In genomic region chr12:9029506-9029887, GRCm38 (mm10) we compare ENCODE assay signal across 8 mouse cellular contexts. TPM values are rescaled to one million over a fixed set of nuclear protein-coding genes. Genes with fewer than 3 reads are reported as not detected.
A peak's percentile ranks its signal among the peaks of the same experiment; 100 is the strongest.
DNase-seq lines count a peak whose midpoint lies in the region; ATAC-seq and TF ChIP-seq lines count a peak whose summit lies in the region.

No protein-coding gene starts in this region.

- no peaks in the 10 kb centered on the region for H3K27me3 ChIP-seq in kidney, embryonic 16.5 days (ENCODE audit: insufficient read depth, low read length)
- H3K27me3 ChIP-seq in embryonic facial prominence, embryonic 11.5 days (ENCODE audit: control insufficient read depth, insufficient read depth, low read length): no peaks in the 10 kb centered on the region
- no peaks in the 10 kb centered on the region for H3K27me3 ChIP-seq in intestine, embryonic 16.5 days (replicated peaks; ENCODE audit: control insufficient read depth, insufficient read depth, low read length)
- H3K27me3 ChIP-seq in myocyte (ENCODE audit: control insufficient read depth, insufficient read depth, insufficient read length): no peaks in the 10 kb centered on the region

- H3K9me3 ChIP-seq in kidney, embryonic 16.5 days (ENCODE audit: low read length): no peaks in the 10 kb centered on the region
- H3K9me3 ChIP-seq in embryonic facial prominence, embryonic 11.5 days (replicated peaks; ENCODE audit: control insufficient read depth, low read length): no peaks in the 10 kb centered on the region
- no peaks in the 10 kb centered on the region for H3K9me3 ChIP-seq in intestine, embryonic 16.5 days (ENCODE audit: control insufficient read depth, low read length)

- H3K36me3 ChIP-seq in kidney, embryonic 16.5 days (ENCODE audit: insufficient read depth, low read length): no peaks in the 10 kb centered on the region
- H3K36me3 ChIP-seq in embryonic facial prominence, embryonic 11.5 days (replicated peaks; ENCODE audit: control insufficient read depth, insufficient read depth, low read depth, low read length): no peaks in the 10 kb centered on the region
- no peaks in the 10 kb centered on the region for H3K36me3 ChIP-seq in intestine, embryonic 16.5 days (ENCODE audit: control insufficient read depth, insufficient read depth, low read length)
- H3K36me3 ChIP-seq in myocyte (ENCODE audit: control insufficient read depth, insufficient read depth): no peaks in the 10 kb centered on the region

- H3K27ac ChIP-seq in kidney, embryonic 16.5 days (ENCODE audit: low read length): peak overlapping the region; percentile 100
- H3K27ac ChIP-seq in embryonic facial prominence, embryonic 11.5 days (replicated peaks; ENCODE audit: low read depth, low read length): no peak overlapping the region
- peak overlapping the region; percentile 100 for H3K27ac ChIP-seq in intestine, embryonic 16.5 days (ENCODE audit: low read length)

- H3ac ChIP-seq in myocyte (ENCODE audit: control insufficient read depth, insufficient read length): peak overlapping the region; percentile 71

- peak overlapping the region; percentile 98; the same call in 1 of the 2 replicates for H3K9ac ChIP-seq in kidney, embryonic 16.5 days (replicated peaks; ENCODE audit: low read length)
- peak overlapping the region; percentile 95; the same call in 1 of the 2 replicates for H3K9ac ChIP-seq in embryonic facial prominence, embryonic 11.5 days (replicated peaks; ENCODE audit: low read length)
- H3K9ac ChIP-seq in intestine, embryonic 16.5 days (ENCODE audit: low read depth, low read length): peak overlapping the region; percentile 86; the same call in 1 of the 2 replicates

- H3K4me1 ChIP-seq in kidney, embryonic 16.5 days (ENCODE audit: insufficient read depth, low read length): no peaks in the 10 kb centered on the region
- H3K4me1 ChIP-seq in embryonic facial prominence, embryonic 11.5 days (ENCODE audit: control insufficient read depth, insufficient read depth, low read length): no peaks in the 10 kb centered on the region
- H3K4me1 ChIP-seq in intestine, embryonic 16.5 days (ENCODE audit: control insufficient read depth, insufficient read depth, low read length): peaks cover 4% of the 10 kb centered on the region; the same call in 1 of the 2 replicates

- H3K4me2 ChIP-seq in kidney, embryonic 16.5 days (replicated peaks; ENCODE audit: low read depth, low read length): peak overlapping the region; percentile 79
- H3K4me2 ChIP-seq in embryonic facial prominence, embryonic 11.5 days (ENCODE audit: low read depth, low read length): no peak overlapping the region
- peak overlapping the region; percentile 80 for H3K4me2 ChIP-seq in intestine, embryonic 16.5 days (ENCODE audit: low read depth, low read length)
- peak overlapping the region; percentile 71 for H3K4me2 ChIP-seq in myocyte (ENCODE audit: low read depth)

- no peak for DNase-seq in kidney, postnatal 36 days
- peak; percentile 39 for DNase-seq in embryonic facial prominence, embryonic 11.5 days (ENCODE audit: low spot score)
- no peak for DNase-seq in layer of hippocampus, adult 9-11 months
- DNase-seq in layer of hippocampus, adult 9-10 months (ENCODE audit: low spot score): no peak
- no peak for DNase-seq in cerebellum, adult 8-10 months

- peak overlapping the region; percentile 75 for H3K4me3 ChIP-seq in kidney, embryonic 16.5 days (ENCODE audit: low read length)
- H3K4me3 ChIP-seq in embryonic facial prominence, embryonic 11.5 days (ENCODE audit: low read depth, low read length): peak overlapping the region; percentile 71
- H3K4me3 ChIP-seq in intestine, embryonic 16.5 days (ENCODE audit: low read length): peak overlapping the region; percentile 74
- peak overlapping the region; percentile 53 for H3K4me3 ChIP-seq in myocyte

- H3K79me2 ChIP-seq in myocyte (ENCODE audit: control insufficient read depth, insufficient read depth): no peaks in the 10 kb centered on the region

- peak; percentile 50; the same call in 1 of the 2 replicates for ATAC-seq in kidney, embryonic 16.5 days (ENCODE audit: low FRiP score, low TSS enrichment)
- peak; percentile 76; the same call in 1 of the 2 replicates for ATAC-seq in embryonic facial prominence, embryonic 11.5 days (replicated peaks; ENCODE audit: insufficient number of reproducible peaks, low FRiP score, low TSS enrichment, low read depth)
- peak; percentile 54 for ATAC-seq in intestine, embryonic 16.5 days

- 52% methylated on average over 4 of the region's 4 CpGs for WGBS in kidney, embryonic 16.5 days
- WGBS in embryonic facial prominence, embryonic 11.5 days: 62% methylated on average over 4 of the region's 4 CpGs
- 33% methylated on average over 4 of the region's 4 CpGs for WGBS in intestine, embryonic 16.5 days

- TF ChIP-seq POLR2A in myocyte (IDR thresholded peaks at IDR 0.05; ENCODE audit: insufficient read length, low read depth): no peak

TF ChIP-seq in myocyte, 11 proteins besides CTCF, POLR2A, EP300 and RAD21:
- TF ChIP-seq CEBPB (IDR thresholded peaks at IDR 0.05; ENCODE audit: insufficient read depth, poor library complexity, severe bottlenecking) (no peak), SRF (IDR thresholded peaks at IDR 0.05; ENCODE audit: control insufficient read depth, insufficient read length, low read depth) (no peak), POLR2AphosphoS2 (IDR thresholded peaks at IDR 0.05; ENCODE audit: insufficient read length, low read depth) (no peak), MAX (IDR thresholded peaks at IDR 0.05; ENCODE audit: low read depth) (no peak), MYOG (IDR thresholded peaks at IDR 0.05; ENCODE audit: control insufficient read depth in 1 of 3, insufficient read depth in 1 of 3, insufficient read length in 2 of 3, low read depth in 2 of 3) (no peak), USF1 (IDR thresholded peaks at IDR 0.05; ENCODE audit: low read depth) (no peak), TCF3 (IDR thresholded peaks at IDR 0.05; ENCODE audit: insufficient read length, low read depth) (no peak), TCF12 (IDR thresholded peaks at IDR 0.05; ENCODE audit: insufficient read depth, poor library complexity, severe bottlenecking) (no peak), MYOD1 (IDR thresholded peaks at IDR 0.05; ENCODE audit: control insufficient read depth in 1 of 3, insufficient read length in 2 of 3, low read depth in 2 of 3) (no peak), E2F4 (IDR thresholded peaks at IDR 0.05; ENCODE audit: insufficient read depth) (no peak), REST (IDR thresholded peaks at IDR 0.05; ENCODE audit: insufficient read depth, insufficient read length) (no peak)

RNA-seq across cellular contexts. Expression of gene Ttc32, which starts 0.3 kb away (rescaled TPM):
- polyA plus RNA-seq in kidney, embryonic 16.5 days (2015; fragmentation: Nextera tagmentation; extraction: Ambion mirVana): 23.4 and 25.1 TPM in 2 replicates
- polyA plus RNA-seq in embryonic facial prominence, embryonic 11.5 days (2014; fragmentation: Nextera tagmentation; extraction: Ambion mirVana): 17.9 and 19.2 TPM in 2 replicates
- polyA plus RNA-seq in intestine, embryonic 16.5 days (2015; fragmentation: Nextera tagmentation; extraction: Ambion mirVana): 33.9 and 35.8 TPM in 2 replicates
- polyA plus RNA-seq in myocyte (2012; fragmentation: generic; extraction: Trizol): 4.5 TPM

RNA-seq across cellular contexts. Expression of gene Wdr35, which starts 55.8 kb away (rescaled TPM):
- 21.0 and 22.3 TPM in 2 replicates for polyA plus RNA-seq in kidney, embryonic 16.5 days (2015; fragmentation: Nextera tagmentation; extraction: Ambion mirVana)
- 25.3 and 27.5 TPM in 2 replicates for polyA plus RNA-seq in embryonic facial prominence, embryonic 11.5 days (2014; fragmentation: Nextera tagmentation; extraction: Ambion mirVana)
- polyA plus RNA-seq in intestine, embryonic 16.5 days (2015; fragmentation: Nextera tagmentation; extraction: Ambion mirVana): 7.8 and 8.2 TPM in 2 replicates
- 9.5 TPM for polyA plus RNA-seq in myocyte (2012; fragmentation: generic; extraction: Trizol)
